Mouse (Mus musculus) lung, embryonic 14.5 days (tissue): ENCODE measurements around the gene Ankrd22. TPM values are rescaled to one million over a fixed set of nuclear protein-coding genes. Genes with fewer than 3 reads are reported as not detected.

Experiments used
- ATAC-seq: fragments of 200-750 bp; cut with Nextera tagmentation; 2 replicates; pipeline ENCODE4 v1.8.0; 2017; ENCODE audit warnings: mild to moderate bottlenecking, moderate TSS enrichment, moderate library complexity; ENCODE audit not compliant: insufficient read depth
- DNase-seq: peaks from one replicate; pipeline ENCODE4 v3.0.0-alpha.2; 2015
- H3K27ac ChIP-seq: fragments of 300-500 bp; sonication (generic); 2 replicates; pipeline ENCODE4 v1.5.1; 2014; ENCODE audit warnings: low read depth, mild to moderate bottlenecking, moderate library complexity
- H3K27me3 ChIP-seq: fragments of 300-500 bp; sonication (generic); 2 replicates; pipeline ENCODE4 v1.6.1; 2014; ENCODE audit warnings: low read length, control low read depth; ENCODE audit not compliant: insufficient read depth
- H3K36me3 ChIP-seq: fragments of 300-500 bp; sonication (generic); 2 replicates; pipeline ENCODE4 v1.6.1; 2014; ENCODE audit warnings: control low read depth; ENCODE audit not compliant: insufficient read depth
- H3K4me1 ChIP-seq: fragments of 300-500 bp; sonication (generic); 2 replicates; pipeline ENCODE4 v1.6.1; 2014; ENCODE audit warnings: antibody characterized with exemption, control low read depth; ENCODE audit not compliant: insufficient read depth
- H3K4me2 ChIP-seq: fragments of 300-500 bp; sonication (generic); 2 replicates; pipeline ENCODE4 v1.6.1; 2014; ENCODE audit warnings: mild to moderate bottlenecking
- H3K4me3 ChIP-seq: fragments of 300-500 bp; sonication (generic); 2 replicates; pipeline ENCODE4 v1.5.1; 2014; ENCODE audit warnings: low read depth, low read length
- H3K9ac ChIP-seq: fragments of 300-500 bp; sonication (generic); 2 replicates; pipeline ENCODE4 v1.6.1; 2014
- H3K9me3 ChIP-seq: fragments of 300-500 bp; sonication (generic); 2 replicates; pipeline ENCODE4 v1.6.1; 2016; ENCODE audit warnings: low read depth, low read length, control low read depth
- CTCF ChIP-seq: IDR thresholded peaks from 2 replicates; pipeline ENCODE4 v1.5.1; 2016; ENCODE audit warnings: antibody characterized with exemption, low read depth
- WGBS: fragments of 180-500 bp; shearing (Covaris S2); extraction: QIAGEN DNeasy Blood & Tissue Kit; methylation state at CpG from one replicate; pipeline ENCODE4 v1.1.7; 2014; 5-methylcytosine and 5-hydroxymethylcytosine counted together
- polyA plus RNA-seq: library from polyadenylated mRNA; unstranded; fragments of >200 nt; fragmentation: Nextera tagmentation; extraction: Ambion mirVana; gene quantifications from 2 replicates; pipeline ENCODE4 v1.2.1, GENCODE M21; 2014

The Ankrd22 gene
- polyA plus RNA-seq, 1 experiment from 2014 or later = not detected

- no peaks in the 10 kb centered on the region for H3K4me1 ChIP-seq
- no peak for TF ChIP-seq CTCF
- H3K27me3 ChIP-seq = no peaks in the 10 kb centered on the region
- DNase-seq = no peak
- no peaks in the 10 kb centered on the region for H3K36me3 ChIP-seq
- ATAC-seq = no peak
- 60% methylated on average over 5 of the region's 5 CpGs for WGBS
- H3K9me3 ChIP-seq = no peaks in the 10 kb centered on the region
- no peak overlapping the region for H3K4me3 ChIP-seq
- H3K4me2 ChIP-seq = no peak overlapping the region
- no peak overlapping the region for H3K9ac ChIP-seq
- H3K27ac ChIP-seq = no peak overlapping the region
Observed at GRCm38 (mm10) chr19:34095381-34095780, 70.5 kb downstream of the Ankrd22 start.

- no peaks in the 10 kb centered on the region for H3K4me1 ChIP-seq
- TF ChIP-seq CTCF = no peak
- H3K9ac ChIP-seq = no peak overlapping the region
- no peak overlapping the region for H3K27ac ChIP-seq
- H3K36me3 ChIP-seq = no peaks in the 10 kb centered on the region
- H3K27me3 ChIP-seq = no peaks in the 10 kb centered on the region
- 69% methylated on average over 3 of the region's 3 CpGs for WGBS
- H3K9me3 ChIP-seq = no peaks in the 10 kb centered on the region
- H3K4me2 ChIP-seq = no peak overlapping the region
- H3K4me3 ChIP-seq = no peak overlapping the region
- no peak for ATAC-seq
- no peak for DNase-seq
Observed at GRCm38 (mm10) chr19:34089011-34089680, 76.7 kb downstream of the Ankrd22 start.

GRCm38 (mm10) chr19:34078130-34078529 lies 87.7 kb downstream of the Ankrd22 start:
- H3K9ac ChIP-seq = no peak overlapping the region
- H3K9me3 ChIP-seq = no peaks in the 10 kb centered on the region
- DNase-seq (no peak), ATAC-seq (no peak)
- WGBS = 44% methylated on average over 2 of the region's 2 CpGs
- no peak overlapping the region for H3K4me3 ChIP-seq
- no peak for TF ChIP-seq CTCF
- no peaks in the 10 kb centered on the region for H3K4me1 ChIP-seq
- H3K27me3 ChIP-seq = no peaks in the 10 kb centered on the region
- H3K27ac ChIP-seq = no peak overlapping the region
- no peak overlapping the region for H3K4me2 ChIP-seq
- H3K36me3 ChIP-seq = no peaks in the 10 kb centered on the region

GRCm38 (mm10) chr19:34074239-34074638 lies 91.6 kb downstream of the Ankrd22 start:
- ATAC-seq (no peak), DNase-seq (no peak)
- H3K4me1 ChIP-seq = no peaks in the 10 kb centered on the region
- H3K4me3 ChIP-seq = no peak overlapping the region
- TF ChIP-seq CTCF = no peak
- H3K9ac ChIP-seq = no peak overlapping the region
- H3K27me3 ChIP-seq = no peaks in the 10 kb centered on the region
- H3K9me3 ChIP-seq = no peaks in the 10 kb centered on the region
- H3K4me2 ChIP-seq = no peak overlapping the region
- H3K27ac ChIP-seq = no peak overlapping the region
- H3K36me3 ChIP-seq = no peaks in the 10 kb centered on the region

Other genes starting within 250 kb of the Ankrd22 start
- gene Lipf, start 204.9 kb downstream of the Ankrd22 start, polyA plus RNA-seq = not detected in 2 replicates
- gene Lipk, start 157.8 kb downstream of the Ankrd22 start, polyA plus RNA-seq = not detected in 2 replicates
- not detected in 2 replicates for gene Lipn, start 98.7 kb downstream of the Ankrd22 start, polyA plus RNA-seq
- gene Lipm, start 65.1 kb downstream of the Ankrd22 start, polyA plus RNA-seq = not detected in 2 replicates
- 9.8 and 11.1 TPM in 2 replicates for gene Stambpl1, start 26.2 kb upstream of the Ankrd22 start, polyA plus RNA-seq
- gene Acta2, start 89.5 kb upstream of the Ankrd22 start, polyA plus RNA-seq = 854 and 863 TPM in 2 replicates
- 5.7 and 6.3 TPM in 2 replicates for gene Fas, start 124.6 kb upstream of the Ankrd22 start, polyA plus RNA-seq